Mouse (Mus musculus) hindbrain, embryonic 11.5 days (tissue): Measurements from ENCODE around the gene E2f4. TPM values are rescaled to one million over a fixed set of nuclear protein-coding genes. Genes with fewer than 3 reads are reported as not detected.

Source experiments
- ATAC-seq: fragments of 200-750 bp; cut with Nextera tagmentation; 2 replicates; pipeline ENCODE4 v1.8.0; 2017; ENCODE audit warnings: mild to moderate bottlenecking, moderate TSS enrichment, moderate library complexity; ENCODE audit not compliant: low FRiP score
- DNase-seq: peaks from one replicate; pipeline ENCODE4 v3.0.0-alpha.2; 2015; ENCODE audit warnings: low spot score
- H3K27ac ChIP-seq: fragments of 300-500 bp; sonication (generic); 2 replicates; pipeline ENCODE4 v1.5.1; 2014; ENCODE audit warnings: mild to moderate bottlenecking, low read depth, low read length
- H3K27me3 ChIP-seq: fragments of 300-500 bp; sonication (generic); 2 replicates; pipeline ENCODE4 v1.6.1; 2014; ENCODE audit warnings: mild to moderate bottlenecking, low read length, moderate library complexity, mixed read lengths; ENCODE audit not compliant: control insufficient read depth, insufficient read depth
- H3K36me3 ChIP-seq: fragments of 300-500 bp; sonication (generic); 2 replicates; pipeline ENCODE4 v1.6.1; 2014; ENCODE audit warnings: mild to moderate bottlenecking, low read length, moderate library complexity, mixed read lengths; ENCODE audit not compliant: control insufficient read depth, insufficient read depth
- H3K4me1 ChIP-seq: fragments of 300-500 bp; sonication (generic); replicated peaks from 2 replicates; pipeline ENCODE4 v1.6.1; 2014; ENCODE audit warnings: low read length, mixed read lengths; ENCODE audit not compliant: control insufficient read depth, insufficient read depth
- H3K4me2 ChIP-seq: fragments of 300-500 bp; sonication (generic); replicated peaks from 2 replicates; pipeline ENCODE4 v1.6.1; 2014; ENCODE audit warnings: mild to moderate bottlenecking, low read depth, low read length
- H3K4me3 ChIP-seq: fragments of 300-500 bp; sonication (generic); 2 replicates; pipeline ENCODE4 v1.5.1; 2014; ENCODE audit warnings: low read depth, low read length
- H3K9ac ChIP-seq: fragments of 300-500 bp; sonication (generic); 2 replicates; pipeline ENCODE4 v1.6.1; 2014; ENCODE audit warnings: low read depth, low read length
- H3K9me3 ChIP-seq: fragments of 300-500 bp; sonication (generic); 2 replicates; pipeline ENCODE4 v1.6.1; 2016; ENCODE audit warnings: low read length; ENCODE audit not compliant: control insufficient read depth
- WGBS: fragments of 180-500 bp; shearing (Covaris S2); extraction: QIAGEN DNeasy Blood & Tissue Kit; methylation state at CpG from one replicate; pipeline ENCODE4 v1.1.7; 2014; 5-methylcytosine and 5-hydroxymethylcytosine counted together
- polyA plus RNA-seq: library from polyadenylated mRNA; unstranded; fragments of >200 nt; fragmentation: Nextera tagmentation; extraction: Ambion mirVana; gene quantifications from 2 replicates; pipeline ENCODE4 v1.2.1, GENCODE M21; 2014

Gene E2f4
- polyA plus RNA-seq, 1 experiment from 2014 or later, result 96.7 TPM

- H3K4me2 ChIP-seq, result peak within 1 kb of the TSS; percentile 33
- no peak within 1 kb of the TSS for H3K27ac ChIP-seq
- peaks cover 16% of the 10 kb centered on the region; the same call in 1 of the 2 replicates for H3K36me3 ChIP-seq
- peak; percentile 67 for ATAC-seq
- H3K27me3 ChIP-seq, result no peaks in the 10 kb centered on the region
- 0 out of 2 replicates have a peak within 1 kb of the TSS, but pooled peaks have one; percentile 6 for H3K4me3 ChIP-seq
- no peaks in the 10 kb centered on the region for H3K4me1 ChIP-seq
- DNase-seq, result peak; percentile 53
- H3K9ac ChIP-seq, result no peak within 1 kb of the TSS
- H3K9me3 ChIP-seq, result no peaks in the 10 kb centered on the region
- WGBS, result 11% methylated on average over 28 of the region's 30 CpGs
Measured at GRCm38 (mm10) chr8:105305211-105306145, 8.0 kb downstream of the E2f4 start, which contains the start of gene Elmo3. TSS of gene Elmo3 (plus strand) at chr8:105305601.

GRCm38 (mm10) chr8:105306146-105306691 is 8.8 kb downstream of the E2f4 start:
- Histone ChIP-seq H3K36me3 (peaks cover 13% of the 10 kb centered on the region; the same call in 1 of the 2 replicates), H3K9me3 (no peaks in the 10 kb centered on the region), H3K4me2 (no peak overlapping the region), H3K4me1 (no peaks in the 10 kb centered on the region), H3K27ac (no peak overlapping the region), H3K9ac (no peak overlapping the region), H3K27me3 (no peaks in the 10 kb centered on the region), H3K4me3 (no peak overlapping the region)
- DNase-seq (no peak), ATAC-seq (peak; percentile 22; the same call in 1 of the 2 replicates)
- 50% methylated on average over 5 of the region's 5 CpGs for WGBS

- H3K4me1 ChIP-seq, result no peaks in the 10 kb centered on the region
- no peak overlapping the region for H3K4me2 ChIP-seq
- no peaks in the 10 kb centered on the region for H3K27me3 ChIP-seq
- H3K36me3 ChIP-seq, result 0 out of 2 replicates have a peak, but pooled peaks cover 6% of the 10 kb centered on the region
- H3K4me3 ChIP-seq, result no peak overlapping the region
- WGBS, result 95% methylated on average over 13 of the region's 13 CpGs
- ATAC-seq (no peak), DNase-seq (no peak)
- no peak overlapping the region for H3K9ac ChIP-seq
- no peak overlapping the region for H3K27ac ChIP-seq
- H3K9me3 ChIP-seq, result no peaks in the 10 kb centered on the region
Measured at GRCm38 (mm10) chr8:105307670-105308069, 10.2 kb downstream of the E2f4 start.

GRCm38 (mm10) chr8:105308428-105308827 is 11.0 kb downstream of the E2f4 start:
- Histone ChIP-seq H3K4me2 (no peak overlapping the region), H3K27me3 (no peaks in the 10 kb centered on the region), H3K36me3 (0 out of 2 replicates have a peak, but pooled peaks cover 3% of the 10 kb centered on the region), H3K4me3 (no peak overlapping the region), H3K9me3 (no peaks in the 10 kb centered on the region), H3K27ac (no peak overlapping the region), H3K9ac (no peak overlapping the region), H3K4me1 (no peaks in the 10 kb centered on the region)
- 93% methylated on average over 10 of the region's 10 CpGs for WGBS
- ATAC-seq (no peak), DNase-seq (no peak)

DNA sequence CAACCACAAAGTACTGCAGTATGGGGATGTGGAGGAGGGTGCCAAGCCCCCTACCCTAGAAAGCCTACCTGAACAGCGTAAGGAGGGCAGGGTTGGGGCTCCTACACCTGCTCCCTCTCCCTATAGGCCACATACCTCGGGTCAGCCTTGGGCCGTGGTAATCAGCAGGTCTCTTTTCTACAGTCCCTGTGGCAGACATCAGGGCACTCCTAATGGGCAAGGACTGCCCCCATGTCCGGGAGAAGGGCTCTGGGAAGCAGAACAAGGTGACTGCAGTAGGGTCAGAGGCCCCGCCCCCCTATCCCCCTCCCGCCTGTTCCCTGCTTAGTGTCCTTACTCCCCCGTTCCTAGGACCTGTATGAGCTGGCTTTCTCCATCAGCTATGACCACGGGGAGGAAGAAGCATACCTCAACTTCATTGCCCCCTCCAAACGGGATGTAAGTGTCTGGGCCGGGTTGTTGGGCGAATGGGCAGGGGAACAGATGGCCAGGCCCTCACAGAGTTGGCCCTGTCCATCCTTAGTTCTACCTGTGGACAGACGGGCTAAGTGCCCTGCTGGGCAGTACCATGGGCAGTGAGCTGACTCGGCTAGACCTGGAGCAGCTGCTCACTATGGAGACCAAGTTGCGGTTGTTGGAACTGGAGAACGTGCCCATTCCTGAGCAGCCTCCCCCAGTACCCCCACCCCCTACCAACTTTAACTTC is 11.8 kb downstream of the E2f4 start:
- H3K27ac ChIP-seq, result no peak overlapping the region
- no peaks in the 10 kb centered on the region for H3K4me1 ChIP-seq
- H3K9ac ChIP-seq, result no peak overlapping the region
- WGBS, result 86% methylated on average over 15 of the region's 15 CpGs
- no peak overlapping the region for H3K4me3 ChIP-seq
- 0 out of 2 replicates have a peak, but pooled peaks cover 5% of the 10 kb centered on the region for H3K36me3 ChIP-seq
- DNase-seq, result no peak
- no peaks in the 10 kb centered on the region for H3K27me3 ChIP-seq
- no peak overlapping the region for H3K4me2 ChIP-seq
- H3K9me3 ChIP-seq, result no peaks in the 10 kb centered on the region
- ATAC-seq, result no peak

DNA sequence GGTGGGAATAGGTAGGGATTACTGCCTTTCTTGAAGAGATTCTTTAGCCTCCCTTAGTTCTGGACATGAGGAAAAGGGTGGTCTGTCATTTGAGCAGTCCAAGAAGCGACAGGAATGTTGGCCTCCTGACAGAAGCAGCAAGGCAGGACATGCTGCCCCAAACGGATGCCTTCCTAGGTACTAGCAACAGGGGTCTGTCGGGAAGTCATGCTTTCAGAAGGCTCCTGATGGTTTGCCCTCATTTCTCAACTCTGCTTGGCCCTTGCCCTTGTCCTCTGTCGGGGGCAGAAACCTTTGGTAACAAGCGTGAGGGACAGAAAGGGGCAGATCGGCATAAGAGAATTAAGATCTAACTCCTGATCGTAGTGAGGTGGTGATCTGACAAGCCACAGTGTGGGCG is 12.7 kb downstream of the E2f4 start:
- Histone ChIP-seq H3K9ac (no peak overlapping the region), H3K4me3 (no peak overlapping the region), H3K4me1 (no peaks in the 10 kb centered on the region), H3K36me3 (0 out of 2 replicates have a peak, but pooled peaks cover 5% of the 10 kb centered on the region), H3K9me3 (no peaks in the 10 kb centered on the region), H3K27me3 (no peaks in the 10 kb centered on the region), H3K4me2 (no peak overlapping the region), H3K27ac (no peak overlapping the region)
- 86% methylated on average over 8 of the region's 8 CpGs for WGBS
- DNase-seq (no peak), ATAC-seq (no peak)

DNA sequence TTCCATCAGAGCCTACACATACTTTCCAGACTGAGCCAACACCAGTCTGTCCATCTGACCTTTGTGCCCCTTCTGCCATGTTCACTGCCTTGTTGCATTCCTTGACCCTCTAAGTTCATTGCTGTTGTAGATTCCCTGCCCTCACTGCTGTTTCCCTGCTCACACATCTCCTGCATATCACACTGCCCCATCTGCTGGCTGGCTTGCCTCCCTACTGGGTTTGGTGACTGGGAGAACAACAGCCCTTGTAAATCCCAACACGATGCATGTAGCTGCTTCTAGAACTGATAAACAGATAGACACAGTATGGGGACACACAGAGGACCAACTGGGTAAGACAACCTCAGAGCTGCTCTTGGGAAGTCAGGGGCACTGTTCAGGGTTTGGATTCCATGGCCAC is 14.3 kb downstream of the E2f4 start:
- Histone ChIP-seq H3K4me2 (no peak overlapping the region), H3K4me1 (no peaks in the 10 kb centered on the region), H3K9ac (no peak overlapping the region), H3K27me3 (no peaks in the 10 kb centered on the region), H3K27ac (no peak overlapping the region), H3K4me3 (no peak overlapping the region), H3K9me3 (no peaks in the 10 kb centered on the region), H3K36me3 (0 out of 2 replicates have a peak, but pooled peaks cover 5% of the 10 kb centered on the region)
- DNase-seq, result no peak
- ATAC-seq, result no peak
- 94% methylated on average over 1 of the region's 1 CpGs for WGBS

- 0 out of 2 replicates have a peak, but pooled peaks cover 2% of the 10 kb centered on the region for H3K36me3 ChIP-seq
- H3K27me3 ChIP-seq, result no peaks in the 10 kb centered on the region
- H3K9ac ChIP-seq, result no peak overlapping the region
- no peak overlapping the region for H3K4me2 ChIP-seq
- H3K4me1 ChIP-seq, result no peaks in the 10 kb centered on the region
- no peak overlapping the region for H3K27ac ChIP-seq
- ATAC-seq (no peak), DNase-seq (no peak)
- 93% methylated on average over 8 of the region's 8 CpGs for WGBS
- H3K9me3 ChIP-seq, result no peaks in the 10 kb centered on the region
- H3K4me3 ChIP-seq, result no peak overlapping the region
Measured at GRCm38 (mm10) chr8:105312891-105313481, 15.5 kb downstream of the E2f4 start.
